Mouse (Mus musculus): Measurements from ENCODE around the gene Fam219b. TPM values are rescaled to one million over a fixed set of nuclear protein-coding genes. Genes with fewer than 3 reads are reported as not detected.

Fam219b gene
- polyA plus RNA-seq (2012; rRNA removed) = 14.3 and 15.3 TPM in 2 replicates

DNA sequence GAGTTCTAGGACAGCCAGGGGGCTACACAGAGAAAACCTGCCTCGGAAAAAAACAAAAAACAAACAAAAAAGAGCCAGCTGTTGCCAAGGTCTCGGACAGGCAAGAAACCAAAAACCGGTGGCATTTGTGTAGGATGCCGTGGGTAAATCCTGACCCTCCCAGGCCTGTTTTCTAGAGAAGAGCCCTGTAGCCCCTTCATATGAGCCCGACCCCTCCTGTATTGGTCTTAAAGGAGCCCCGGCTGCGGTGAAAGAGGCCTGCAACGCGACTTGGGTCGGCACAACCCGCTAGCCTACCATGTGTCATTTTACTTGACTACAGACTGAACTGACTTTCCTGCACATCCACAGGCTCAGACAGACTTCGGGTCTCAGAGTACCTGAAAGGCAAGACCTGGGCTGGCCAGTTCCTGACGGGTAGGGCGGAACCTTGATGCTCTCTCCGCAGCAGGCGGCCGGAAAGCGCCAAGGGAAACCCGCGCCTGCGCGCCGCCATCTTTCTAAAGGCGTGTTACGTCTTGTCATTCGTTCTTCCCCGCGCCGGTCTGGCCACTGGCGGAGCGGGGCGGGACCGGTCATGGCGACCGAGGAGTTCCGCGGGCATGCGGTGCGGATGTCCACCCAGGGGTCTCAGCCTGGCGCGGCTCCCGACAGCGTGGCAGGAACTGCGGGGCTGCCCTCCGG is at the start of gene Fam219b:
Gene Fam219b (plus strand): TSS at position 485 of the 684 bp plus-strand sequence.

DNA sequence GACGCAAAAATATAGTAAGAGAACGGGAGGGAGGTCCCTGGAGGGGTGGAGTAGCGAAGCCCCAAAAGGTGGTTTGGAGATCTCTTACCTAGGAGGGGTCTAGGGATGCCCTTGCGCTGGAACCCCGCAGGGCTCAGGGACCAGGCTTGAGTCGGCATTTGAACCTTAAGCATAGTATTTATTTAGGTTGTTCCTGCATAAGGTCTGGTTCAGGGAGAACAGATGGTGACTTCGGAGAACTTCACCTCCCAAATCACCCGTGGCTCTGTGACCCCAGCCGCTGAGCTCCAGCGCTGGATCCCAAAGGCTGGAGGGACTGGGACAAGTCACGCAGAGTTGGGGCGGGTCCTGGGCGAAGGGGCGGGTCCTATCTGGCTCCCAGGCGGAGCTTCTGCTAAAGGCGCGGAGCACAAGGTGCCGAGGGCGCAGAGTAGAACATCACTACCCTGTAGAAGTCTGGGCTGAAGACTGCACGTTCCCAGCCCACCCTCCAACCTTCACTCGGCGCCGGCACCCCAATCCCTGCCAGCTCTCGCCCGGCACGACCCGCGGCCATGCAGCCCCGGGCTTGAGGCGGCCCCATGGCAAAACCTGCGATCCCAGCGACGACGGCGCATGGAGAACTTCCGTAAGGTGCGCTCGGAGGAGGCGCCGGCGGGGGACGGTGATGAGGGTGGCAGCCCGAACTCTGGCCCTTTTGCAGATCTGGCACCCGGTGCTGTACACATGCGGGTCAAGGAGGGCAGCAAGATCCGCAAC is 33.5 kb upstream of the Fam219b start, which contains the start of gene Rpp25:
Gene Rpp25 (plus strand): TSS at position 405 of the 759 bp plus-strand sequence.

DNA sequence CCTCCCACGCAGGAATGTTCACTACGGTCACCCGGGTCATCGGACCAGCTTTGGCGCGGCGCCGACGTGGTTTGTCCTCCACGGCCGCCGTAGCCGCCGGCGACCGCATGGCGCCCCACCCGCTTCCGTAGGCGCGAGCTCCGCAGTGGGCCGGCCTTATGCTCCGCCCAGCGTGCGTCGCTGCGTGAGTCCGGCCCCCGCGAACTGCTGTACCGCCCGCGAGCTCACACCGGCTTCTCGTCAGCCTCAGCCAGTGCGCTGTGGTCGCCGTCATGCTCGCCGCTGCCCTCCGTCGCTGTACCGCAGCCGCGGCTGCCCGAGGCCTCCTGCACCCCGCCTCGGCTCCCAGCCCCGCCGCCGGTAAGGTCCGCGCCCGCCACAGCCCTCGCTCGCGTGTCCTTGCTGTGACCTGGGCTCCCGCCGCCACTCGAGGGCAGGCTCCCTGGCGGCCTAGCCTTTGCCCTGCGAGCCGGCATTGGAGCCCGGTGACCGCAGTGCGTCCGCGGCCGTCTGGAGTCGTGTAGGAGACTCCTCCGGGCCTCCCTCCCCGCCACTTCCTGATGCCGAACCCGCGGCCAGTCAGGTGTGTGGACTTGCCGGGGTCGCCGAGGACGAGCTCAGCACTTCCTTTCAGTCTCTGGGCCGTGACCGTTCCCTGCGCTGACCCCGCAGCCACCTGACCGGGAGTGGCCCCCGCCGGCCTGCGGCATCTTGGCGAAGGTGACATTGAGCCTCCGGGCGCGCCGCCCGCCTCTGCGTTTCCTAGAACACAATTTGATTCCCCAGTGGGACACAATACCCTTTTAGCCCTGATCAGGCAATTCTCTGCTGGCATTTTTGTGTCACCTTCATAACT is 16.0 kb upstream of the Fam219b start, which contains the start of gene Cox5a:
Gene Cox5a (plus strand): TSS at position 219 of the 856 bp plus-strand sequence.

DNA sequence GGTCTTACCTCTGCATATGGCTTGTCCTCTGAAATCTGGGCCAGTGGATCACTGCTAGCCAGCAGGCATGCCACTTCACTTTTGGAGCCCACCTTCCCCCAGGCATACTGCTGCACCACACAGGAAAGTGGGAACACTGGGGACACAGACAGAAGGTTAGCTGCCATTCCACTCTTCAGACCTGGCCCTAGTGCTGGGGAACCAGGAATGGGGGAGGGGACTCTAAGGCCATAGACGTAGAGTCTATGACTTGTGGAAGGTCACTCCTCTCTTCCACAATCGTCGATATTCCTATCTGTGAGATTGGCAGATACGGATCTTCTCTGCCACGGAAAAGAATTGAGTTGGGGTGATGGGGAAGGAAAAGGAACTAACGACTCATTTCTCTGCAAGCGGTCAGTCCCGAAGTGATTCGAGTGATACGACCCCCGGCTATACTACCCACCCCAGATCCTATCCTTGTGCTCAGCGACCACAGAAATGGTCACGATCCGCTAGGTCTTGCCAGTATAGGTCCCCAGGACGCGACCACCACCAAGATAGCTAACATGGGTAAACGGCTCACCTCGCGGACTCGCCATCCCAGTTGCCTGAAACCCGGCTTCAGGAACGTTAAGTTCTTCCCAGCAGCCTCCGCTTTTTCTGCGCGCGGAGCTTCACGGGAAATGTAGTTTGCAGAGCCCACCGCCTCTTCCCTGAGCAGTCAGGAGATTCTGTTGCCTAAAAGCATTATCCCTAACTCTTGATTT is 15.0 kb downstream of the Fam219b start, which contains the start of gene Mpi:
Gene Mpi (minus strand): TSS at position 625 of the 749 bp plus-strand sequence.

DNA sequence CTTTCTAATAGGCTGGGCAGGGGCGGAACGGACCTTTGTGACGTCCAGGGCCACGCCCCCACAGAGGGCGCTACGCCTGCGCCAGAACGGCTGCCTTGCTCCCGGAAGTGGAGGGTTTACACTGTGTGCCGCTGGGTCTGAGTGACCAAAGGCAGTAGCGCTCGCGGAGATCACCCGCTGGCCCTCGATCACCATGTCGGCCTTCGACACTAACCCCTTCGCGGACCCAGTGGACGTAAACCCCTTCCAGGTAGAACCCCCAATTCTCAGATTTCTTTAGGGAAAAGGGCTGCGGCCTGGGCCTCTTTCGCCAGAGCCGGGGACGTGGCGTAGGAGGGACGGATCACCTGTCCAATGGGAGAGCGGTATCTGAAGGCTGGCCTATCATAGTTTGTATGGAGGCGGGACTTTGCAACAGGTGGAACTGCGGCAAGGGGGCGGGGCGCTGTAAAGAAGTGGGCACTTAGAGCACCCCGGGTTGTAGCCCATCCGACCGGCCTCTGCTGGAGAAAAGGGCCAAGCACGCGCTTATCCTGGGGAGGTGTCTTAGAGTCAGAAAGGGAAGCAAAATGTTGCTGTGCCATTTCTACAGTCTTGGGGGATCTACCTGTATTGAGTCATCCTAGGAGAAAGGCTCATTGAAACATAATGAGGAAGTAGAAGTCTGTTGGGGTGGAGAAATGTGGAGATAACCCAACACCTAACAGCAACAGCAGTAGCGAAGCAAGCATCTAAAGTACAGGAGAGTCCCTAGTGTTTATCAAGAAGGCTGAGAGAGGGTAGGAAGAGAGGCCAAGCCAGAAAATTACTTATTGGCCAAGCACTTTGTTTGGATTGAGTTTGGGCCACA is 23.8 kb downstream of the Fam219b start, which contains the start of gene Scamp2:
Gene Scamp2 (plus strand): TSS at position 83 of the 850 bp plus-strand sequence.

DNA sequence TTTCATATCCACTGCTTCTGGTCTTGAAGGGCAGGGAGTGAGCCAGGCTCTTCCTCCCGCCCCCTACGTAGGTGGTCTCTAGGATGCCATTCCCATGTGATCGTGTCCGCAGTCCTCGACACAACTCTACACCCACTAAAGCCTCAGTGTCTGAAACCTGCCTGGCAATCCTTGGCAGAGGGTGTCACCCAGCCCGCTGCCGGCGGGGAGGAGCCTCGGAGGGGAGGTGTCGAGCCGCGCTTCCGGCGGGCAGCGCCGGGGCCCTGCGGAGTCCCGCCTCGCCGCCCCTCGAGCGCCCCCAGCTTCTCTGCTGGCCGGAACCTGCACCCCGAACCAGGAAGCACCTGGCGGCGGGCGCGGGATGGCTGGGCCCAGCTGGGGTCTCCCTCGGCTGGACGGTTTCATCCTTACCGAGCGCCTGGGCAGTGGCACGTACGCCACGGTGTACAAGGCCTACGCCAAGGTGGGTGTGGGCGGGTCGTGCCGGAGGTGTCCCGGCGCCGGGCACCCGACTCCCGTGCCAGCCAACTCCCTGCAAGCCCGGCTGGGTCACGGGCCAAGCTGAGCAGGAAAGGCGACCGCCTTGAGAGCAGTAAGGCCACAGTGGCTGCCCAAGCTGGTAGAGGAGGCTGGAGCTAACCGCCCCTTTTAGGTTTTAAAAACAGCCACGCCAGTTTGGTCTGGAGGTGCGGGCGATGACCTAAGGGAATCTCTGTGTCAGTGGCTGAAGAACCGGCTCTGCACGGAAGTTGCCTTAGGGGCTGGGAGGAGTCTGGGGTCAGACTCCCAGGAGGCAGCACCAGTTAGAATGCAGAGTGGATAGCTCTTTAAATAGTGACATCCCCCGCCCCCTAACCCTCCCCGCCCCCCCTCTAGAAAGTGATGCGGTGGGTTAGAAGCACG is 52.1 kb downstream of the Fam219b start, which contains the start of gene Ulk3:
Gene Ulk3 (plus strand): TSS at position 229 of the 903 bp plus-strand sequence.

Other genes with a start within 250 kb of the Fam219b start
- gene Ppcdc, start 97.4 kb upstream of the Fam219b start, polyA plus RNA-seq (2012; rRNA removed) = 17.1 and 19.6 TPM in 2 replicates
- gene Scamp5, start 69.5 kb upstream of the Fam219b start, polyA plus RNA-seq (2012; rRNA removed) = 283 and 284 TPM in 2 replicates
- gene Rpp25, start 33.5 kb upstream of the Fam219b start, polyA plus RNA-seq (2012; rRNA removed) = 14.8 and 15.7 TPM in 2 replicates
- 395 and 396 TPM in 2 replicates for gene Cox5a, start 16.3 kb upstream of the Fam219b start, polyA plus RNA-seq (2012; rRNA removed)
- 62.6 and 66.8 TPM in 2 replicates for gene Mpi, start 15.2 kb downstream of the Fam219b start, polyA plus RNA-seq (2012; rRNA removed)
- 51.6 and 56.1 TPM in 2 replicates for gene Scamp2, start 23.4 kb downstream of the Fam219b start, polyA plus RNA-seq (2012; rRNA removed)
- 40.2 and 46.6 TPM in 2 replicates for gene Ulk3, start 51.9 kb downstream of the Fam219b start, polyA plus RNA-seq (2012; rRNA removed)
- 0.66 and 1.1 TPM in 2 replicates for gene Cplx3, start 68.8 kb downstream of the Fam219b start, polyA plus RNA-seq (2012; rRNA removed)
- gene Lman1l, start 83.2 kb downstream of the Fam219b start, polyA plus RNA-seq (2012; rRNA removed) = 0.07 and 0.10 TPM in 2 replicates
- 76.3 and 89.0 TPM in 2 replicates for gene Csk, start 116.1 kb downstream of the Fam219b start, polyA plus RNA-seq (2012; rRNA removed)
- not detected in 2 replicates for gene Cyp1a2, start 146.2 kb downstream of the Fam219b start, polyA plus RNA-seq (2012; rRNA removed)
- gene Cyp1a1, start 150.4 kb downstream of the Fam219b start, polyA plus RNA-seq (2012; rRNA removed) = 0.08 and 0.15 TPM in 2 replicates
- gene Edc3, start 171.0 kb downstream of the Fam219b start, polyA plus RNA-seq (2012; rRNA removed) = 21.0 and 21.1 TPM in 2 replicates
- gene Clk3, start 228.3 kb downstream of the Fam219b start, polyA plus RNA-seq (2012; rRNA removed) = 144 and 147 TPM in 2 replicates

Measured in central nervous system, embryonic 18 days (tissue).